Mouse (Mus musculus): ENCODE results near the gene Sdc3.

Gene Sdc3

DNA sequence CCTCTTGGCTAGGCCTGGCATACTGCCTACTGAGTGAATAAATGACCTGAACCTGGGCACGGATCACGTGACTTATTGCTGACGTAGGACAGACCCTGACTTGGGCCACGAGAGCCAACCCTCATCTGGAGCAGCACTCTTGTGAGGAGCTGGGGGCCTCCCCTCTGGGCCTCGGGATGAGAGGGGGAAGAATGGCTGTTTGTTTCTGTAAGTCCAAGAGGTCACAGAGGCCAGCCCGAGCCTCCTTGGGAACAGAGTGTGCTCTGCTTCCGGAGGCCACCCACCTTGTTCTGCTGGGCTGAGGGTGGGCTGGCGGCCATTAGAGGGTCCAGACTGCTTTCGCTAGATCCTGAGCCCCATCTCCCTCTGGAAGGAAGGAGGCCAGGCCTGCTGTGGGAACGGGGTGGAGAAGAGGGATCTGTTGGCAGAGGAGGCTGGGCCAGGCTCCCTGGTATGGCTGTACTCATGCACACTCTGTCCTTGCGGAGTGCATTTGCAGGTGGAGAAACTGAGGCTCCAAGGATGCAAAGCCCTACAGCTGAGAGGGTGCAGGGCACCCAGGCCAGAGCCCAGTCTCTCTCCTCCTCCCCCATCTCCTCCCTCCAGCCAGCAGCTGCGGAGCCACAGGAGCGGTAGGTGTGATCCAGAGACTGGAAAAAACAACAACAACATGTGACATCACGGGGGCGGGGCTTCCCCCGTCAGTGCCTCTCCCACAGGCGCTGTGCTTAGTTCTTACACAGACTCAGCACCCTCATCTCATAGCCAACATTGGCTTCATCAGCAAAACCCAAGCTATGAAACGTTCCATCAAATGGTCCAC, 36.7 kb downstream of the Sdc3 start:
- DNase-seq (ENCODE audit: low read depth), result no peak

DNA sequence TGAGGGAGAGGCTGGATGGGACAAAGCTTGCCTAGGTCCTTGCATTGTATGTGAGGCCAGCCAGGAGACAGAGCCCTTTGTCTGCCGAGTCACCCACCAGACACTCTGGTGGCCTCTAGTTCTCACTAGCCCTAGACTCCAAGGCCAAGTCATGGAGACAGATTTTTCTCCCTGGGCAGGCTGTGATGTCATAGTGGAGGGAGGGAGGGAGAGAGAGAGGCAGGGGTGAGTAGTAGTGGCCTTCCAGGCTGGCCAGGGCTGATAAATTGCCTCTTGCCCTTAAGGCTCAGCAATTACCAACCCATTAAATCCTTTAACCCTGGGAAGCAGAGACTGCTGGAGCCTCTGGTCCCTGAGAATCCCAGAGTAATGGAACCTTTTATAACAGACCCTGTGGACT, 41.8 kb downstream of the Sdc3 start:
- no peak for DNase-seq (ENCODE audit: low read depth)

DNA sequence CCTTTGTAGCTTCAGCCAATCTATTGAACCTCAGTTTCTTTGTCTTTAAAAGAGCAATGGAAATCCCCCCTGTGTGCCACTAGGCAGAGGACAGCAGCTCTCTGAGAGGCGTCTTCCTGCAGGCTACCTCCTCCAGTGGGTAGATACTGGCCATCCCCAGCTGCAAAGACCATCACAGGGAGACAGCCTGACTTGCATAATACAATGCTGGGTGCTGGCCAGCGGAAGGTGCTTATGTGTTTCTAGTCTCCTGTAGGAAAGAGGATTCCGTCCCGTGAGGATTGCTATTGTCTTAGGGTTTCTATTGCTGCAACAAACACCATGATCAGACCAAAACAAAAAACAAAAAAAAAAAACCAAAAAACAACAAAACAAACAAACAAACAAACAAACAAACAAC, 43.2 kb downstream of the Sdc3 start:
- DNase-seq (ENCODE audit: low read depth), result no peak

DNA sequence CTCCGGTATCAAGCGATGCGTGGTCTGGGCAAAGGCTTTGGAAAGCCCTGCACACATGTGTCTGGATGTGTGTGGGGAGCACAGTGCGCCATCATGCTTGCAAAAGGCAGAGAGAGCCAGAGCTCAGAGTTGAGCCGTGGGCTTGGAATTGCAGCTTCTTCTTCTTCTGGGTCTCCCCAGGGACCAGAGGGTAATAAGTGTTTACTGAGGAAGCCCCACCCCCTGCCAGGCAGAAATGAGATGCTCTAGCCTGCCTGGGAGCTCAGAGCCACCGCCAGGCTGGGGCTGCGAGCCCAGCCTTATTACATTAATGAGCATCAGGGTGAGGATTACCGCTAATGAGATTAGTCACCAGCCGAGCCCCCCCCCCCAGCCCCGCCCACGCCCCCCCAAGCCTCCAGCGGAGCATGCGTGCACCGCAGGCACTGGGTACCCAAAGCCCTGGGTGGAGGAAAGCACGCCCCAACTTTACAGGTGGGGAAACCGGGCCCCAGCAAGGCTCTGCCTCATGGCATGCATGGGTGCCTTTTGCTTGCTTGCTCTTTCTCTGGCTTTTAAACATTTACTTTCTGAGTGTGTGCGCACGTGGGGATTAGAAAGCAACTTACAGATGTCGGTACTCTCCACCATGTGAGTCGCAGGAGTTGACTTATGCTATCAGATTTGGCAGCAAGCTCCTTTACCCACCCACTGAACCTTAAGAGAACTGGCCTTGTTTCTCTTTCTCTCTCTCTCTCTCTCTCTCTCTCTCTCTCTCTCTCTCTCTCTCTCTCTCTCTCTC, 44.1 kb downstream of the Sdc3 start:
- DNase-seq (ENCODE audit: low read depth), result no peak

DNA sequence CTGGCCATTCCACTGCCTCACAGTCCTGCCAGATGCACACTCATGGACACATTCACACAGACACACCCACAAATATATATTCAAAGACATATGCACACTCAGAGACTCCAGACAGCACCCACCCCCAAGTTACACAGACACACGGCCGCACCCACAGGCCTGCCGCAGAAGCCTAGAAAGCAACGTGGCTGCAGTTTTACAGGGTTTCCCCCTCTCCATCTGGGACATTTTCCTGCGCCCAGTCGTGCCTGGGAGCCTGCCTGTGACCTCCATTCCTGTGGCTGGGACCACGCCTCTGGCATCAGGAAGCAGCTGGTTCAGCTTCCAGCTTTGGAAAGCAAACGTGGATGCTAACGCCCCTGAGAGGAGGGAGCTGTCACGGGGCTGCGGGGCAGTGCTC, 46.2 kb downstream of the Sdc3 start:
- no peak for DNase-seq (ENCODE audit: low read depth)

DNA sequence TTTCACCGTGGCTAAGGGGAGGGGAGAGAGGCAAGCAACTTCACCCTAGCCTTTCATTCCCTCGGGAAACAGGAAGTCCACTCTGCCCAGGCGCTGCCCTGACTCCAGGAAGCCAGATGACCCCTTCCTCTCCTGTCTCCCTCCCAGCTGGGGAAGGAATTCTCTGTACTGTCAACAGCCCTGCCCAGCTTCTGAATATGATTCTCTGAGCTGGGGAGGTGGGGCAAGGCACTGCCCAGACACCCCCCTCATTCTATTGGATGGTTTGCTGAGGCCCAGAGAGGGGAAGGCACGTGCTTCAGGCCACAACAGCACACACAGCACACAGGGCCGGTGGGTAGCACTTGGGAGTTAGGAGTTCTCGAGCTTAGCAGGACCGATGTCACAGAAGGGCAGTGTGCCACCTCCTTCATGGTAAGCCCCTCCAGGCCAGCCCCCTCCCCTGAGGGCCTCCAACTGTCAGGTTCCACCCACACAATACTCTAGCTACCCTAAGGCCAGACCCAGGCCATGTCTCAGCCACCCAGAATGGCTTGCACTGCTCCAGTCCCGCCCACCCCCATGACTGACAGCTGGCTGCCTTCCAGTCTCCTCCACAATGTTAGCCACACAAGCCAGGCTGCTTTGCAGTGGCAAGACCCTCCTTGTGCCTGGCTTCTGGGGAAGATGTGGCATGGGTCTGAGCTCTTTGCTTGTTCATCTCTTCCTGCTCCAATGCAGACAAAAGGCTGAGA, 48.9 kb downstream of the Sdc3 start:
- no peak for DNase-seq (ENCODE audit: low read depth)

DNA sequence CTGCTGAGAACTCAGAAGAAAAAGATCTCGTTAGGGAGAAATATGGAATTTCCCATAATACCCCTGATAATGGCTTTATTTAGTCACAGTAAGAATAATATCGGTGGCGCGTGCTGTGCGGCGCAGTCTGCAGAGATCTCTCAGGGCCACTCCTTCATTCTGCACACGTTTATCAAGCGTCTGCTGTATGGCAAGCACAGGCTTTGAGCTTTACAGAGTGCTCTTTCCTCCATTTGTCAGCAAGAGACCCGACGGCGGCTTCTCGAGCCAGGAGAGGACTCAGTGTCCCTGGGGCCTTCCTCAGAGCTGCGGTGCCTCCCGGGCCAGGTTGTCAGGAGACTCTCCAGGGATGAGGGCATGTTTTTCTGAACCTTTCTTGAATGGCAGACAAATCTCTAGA, 56.5 kb downstream of the Sdc3 start:
- DNase-seq (ENCODE audit: low read depth), result no peak

DNA sequence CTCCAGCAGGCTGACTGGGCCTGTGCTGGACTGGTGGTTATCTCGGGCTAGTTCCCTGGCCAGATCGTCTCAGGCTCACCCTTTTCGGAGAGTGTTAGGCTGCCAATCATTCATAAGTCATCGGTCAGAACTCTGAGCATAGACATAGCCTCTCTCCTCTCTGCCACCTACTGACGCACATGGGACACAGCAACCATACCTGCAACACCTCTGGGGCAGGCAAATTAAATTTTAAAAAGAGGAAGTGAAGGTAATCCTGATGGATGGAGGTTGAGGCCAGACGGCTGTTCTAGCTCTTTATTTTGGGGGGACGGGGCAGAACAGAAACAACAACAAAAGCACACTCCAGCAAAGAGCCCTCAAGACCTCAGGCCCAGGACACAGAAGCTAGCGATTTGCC, 65.3 kb downstream of the Sdc3 start:
- DNase-seq (ENCODE audit: low read depth), result no peak

DNA sequence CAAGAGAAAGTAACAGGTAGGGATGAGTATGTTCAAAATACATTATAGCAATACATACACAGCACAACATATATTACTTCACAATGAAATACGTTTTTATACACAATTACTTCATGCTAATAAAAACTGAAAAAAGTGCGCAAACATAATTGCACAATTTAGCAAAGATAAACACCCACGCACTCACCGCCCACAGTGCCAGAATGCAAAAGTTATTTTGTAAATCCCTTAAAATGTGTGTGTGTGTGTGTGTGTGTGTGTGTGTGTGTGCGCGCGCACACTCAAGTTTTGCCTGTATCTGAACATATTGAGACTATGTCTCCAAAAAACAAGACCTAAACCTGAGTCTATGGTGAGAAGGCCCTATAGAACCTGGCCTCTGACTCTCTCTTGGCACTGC, 66.5 kb downstream of the Sdc3 start:
- no peak for DNase-seq (ENCODE audit: low read depth)

DNA sequence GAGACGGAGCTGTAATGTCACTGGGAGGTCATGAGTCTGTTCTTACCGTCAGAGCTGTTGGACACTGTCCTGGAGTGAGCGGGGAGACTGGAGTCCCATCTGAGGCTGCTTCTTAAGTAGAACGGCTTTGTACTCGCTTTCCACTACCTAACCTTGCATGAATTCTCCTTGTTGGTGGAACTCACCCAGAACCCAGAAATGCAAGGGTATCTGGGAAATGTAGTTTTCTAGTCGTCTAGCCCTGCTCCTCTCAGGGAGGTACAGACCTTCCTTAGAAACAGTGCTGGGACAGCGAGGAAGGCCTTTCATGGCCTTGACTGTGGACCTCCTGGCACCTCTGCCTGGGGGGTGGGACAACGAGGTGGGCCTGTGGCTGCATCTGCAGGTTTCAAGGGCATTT, 67.1 kb downstream of the Sdc3 start:
- no peak for DNase-seq (ENCODE audit: low read depth)

DNA sequence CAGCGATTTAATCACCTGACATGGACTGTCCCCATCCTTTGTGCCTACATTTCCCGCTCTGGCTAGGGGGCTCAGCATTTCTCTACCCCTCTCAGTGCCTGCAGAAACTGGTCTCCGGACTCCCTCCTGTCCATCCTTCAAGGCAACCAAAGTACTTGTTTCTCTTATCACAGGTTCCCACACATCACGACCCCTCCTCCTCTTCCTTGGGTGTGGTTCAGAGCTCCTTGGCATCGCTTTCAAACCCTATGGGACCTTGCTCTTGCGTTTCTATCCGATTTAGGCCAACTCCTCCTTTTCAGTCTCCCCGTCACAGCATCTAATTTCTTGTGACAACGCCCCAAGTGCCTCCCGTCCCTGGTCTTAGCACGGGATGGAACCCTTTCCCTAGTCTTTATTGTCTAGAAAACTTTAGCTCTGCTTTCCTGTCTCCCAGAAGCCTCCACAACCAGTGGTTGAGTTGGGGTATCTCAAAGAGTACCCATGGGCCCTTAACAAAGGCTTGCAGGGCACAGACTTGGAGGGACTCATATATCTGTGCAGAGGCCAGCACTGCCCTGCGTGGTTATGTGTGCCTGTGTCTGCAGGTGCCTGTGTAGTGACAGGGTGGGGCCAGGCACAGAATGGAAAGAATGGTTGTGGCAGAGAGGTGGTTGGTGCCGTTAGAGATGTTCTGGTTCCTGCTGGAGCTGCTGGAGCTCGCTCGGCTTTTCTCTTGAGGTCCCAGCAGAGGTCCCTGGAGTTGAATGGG, 68.7 kb downstream of the Sdc3 start:
- DNase-seq (ENCODE audit: low read depth), result no peak

DNA sequence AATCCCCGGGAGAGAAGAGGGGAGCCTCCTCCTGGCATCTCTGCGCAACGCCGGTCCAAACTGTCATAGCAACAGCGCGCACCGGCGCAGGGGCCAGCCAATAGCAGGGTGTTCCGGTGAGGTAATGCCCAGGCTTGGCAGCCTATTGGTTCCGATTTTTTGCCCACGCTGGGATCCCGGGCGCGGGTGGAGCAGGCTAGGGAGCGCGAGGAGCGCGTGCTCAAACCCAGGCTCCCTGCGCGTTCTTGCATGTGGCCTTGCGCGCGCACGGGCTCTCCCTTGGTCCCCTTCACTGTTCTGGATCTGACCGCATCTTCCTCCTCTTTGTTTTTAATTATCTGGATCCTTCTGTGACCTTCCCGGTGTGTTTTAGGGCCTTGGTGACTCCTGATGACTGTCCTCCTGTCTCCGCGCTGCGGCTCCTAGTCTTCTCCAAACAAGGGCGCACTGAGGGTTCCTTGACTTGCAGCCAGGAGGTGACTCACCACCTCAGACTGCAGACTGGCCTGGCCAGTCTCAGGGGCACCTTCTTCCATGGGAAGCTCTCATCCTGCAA, 69.4 kb downstream of the Sdc3 start:
- no peak for DNase-seq (ENCODE audit: low read depth)

DNA sequence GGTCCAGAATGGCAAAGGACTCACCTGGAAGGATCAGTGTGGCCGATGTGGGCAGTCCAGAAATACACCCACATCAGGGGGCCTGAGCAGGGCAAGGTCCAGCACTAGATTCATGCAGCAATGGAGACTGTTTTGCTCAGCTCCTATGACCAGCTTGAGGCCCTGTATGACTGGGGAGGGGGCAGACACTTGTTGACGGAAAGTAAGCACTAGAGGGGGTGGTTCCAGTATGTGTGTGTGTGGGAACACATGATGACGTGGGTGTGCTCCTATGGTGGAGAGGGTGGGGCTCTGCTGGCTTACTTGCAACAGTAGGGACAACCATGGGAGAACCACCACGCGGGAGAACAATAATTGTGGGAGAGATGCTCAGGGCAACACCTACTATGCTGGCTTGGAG, 70.2 kb downstream of the Sdc3 start:
- DNase-seq (ENCODE audit: low read depth), result no peak

DNA sequence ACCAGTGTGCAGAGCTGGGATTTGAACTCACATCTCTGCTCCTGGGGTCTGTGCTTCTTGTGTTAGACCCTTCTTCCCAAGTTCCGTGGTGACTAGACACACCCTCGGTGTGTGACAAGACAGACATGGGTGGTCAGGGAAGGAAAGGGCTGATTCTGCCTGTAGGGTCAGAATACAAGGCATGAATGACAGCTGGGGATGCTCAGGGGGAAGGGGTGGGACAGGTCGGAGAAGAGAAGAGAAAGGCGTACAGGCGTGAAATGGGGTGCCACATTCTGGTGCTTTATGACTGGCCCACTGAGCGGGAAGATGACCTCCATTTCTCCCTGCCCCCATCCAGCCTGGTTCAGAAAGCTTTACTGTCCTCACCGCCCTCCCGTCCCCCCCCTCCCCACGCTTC, 73.1 kb downstream of the Sdc3 start:
- no peak for DNase-seq (ENCODE audit: low read depth)

DNA sequence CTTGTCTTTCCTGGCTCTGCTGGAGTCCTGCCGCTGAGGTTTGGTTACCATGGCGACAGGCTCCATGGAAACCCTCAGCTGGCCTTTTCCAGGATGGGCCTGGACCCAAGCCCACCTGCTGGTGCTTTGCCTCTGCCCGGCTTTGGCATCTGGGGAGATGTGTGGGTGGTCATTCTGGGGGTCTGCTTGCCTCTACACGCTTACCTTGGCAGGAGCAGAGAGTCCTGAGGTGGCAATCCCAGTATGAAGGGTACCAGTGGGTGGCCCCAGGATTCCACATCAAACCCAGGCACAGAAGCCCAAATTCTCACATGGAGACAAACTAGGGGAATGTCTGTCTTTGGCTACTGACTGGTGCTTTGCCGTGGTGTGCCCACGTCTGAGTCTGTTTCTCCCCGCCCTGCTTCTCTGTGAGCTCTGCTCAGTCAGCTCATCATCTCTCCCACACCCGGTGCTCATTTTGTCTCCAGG, 73.6 kb downstream of the Sdc3 start:
- DNase-seq (ENCODE audit: low read depth), result no peak

DNA sequence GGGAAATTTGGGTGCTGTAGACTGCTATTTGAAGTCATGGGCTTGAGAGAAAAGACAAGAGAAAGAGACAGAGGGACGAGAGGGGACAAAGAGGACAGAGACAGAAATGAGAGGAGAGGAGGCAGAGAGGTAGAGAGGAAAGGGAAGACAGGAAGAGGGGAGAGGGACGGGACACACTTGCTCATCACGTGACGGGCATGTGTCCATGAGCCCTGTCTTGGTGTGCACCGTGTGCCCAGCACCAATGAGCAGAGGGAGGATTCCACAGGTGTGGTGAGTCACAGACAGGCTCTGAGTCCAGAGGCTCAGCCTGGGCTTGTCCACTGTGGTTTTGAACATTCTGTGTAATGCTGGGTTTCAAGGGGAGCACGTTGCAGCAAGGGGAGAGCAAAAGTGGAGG, 75.6 kb downstream of the Sdc3 start:
- DNase-seq (ENCODE audit: low read depth), result no peak

DNA sequence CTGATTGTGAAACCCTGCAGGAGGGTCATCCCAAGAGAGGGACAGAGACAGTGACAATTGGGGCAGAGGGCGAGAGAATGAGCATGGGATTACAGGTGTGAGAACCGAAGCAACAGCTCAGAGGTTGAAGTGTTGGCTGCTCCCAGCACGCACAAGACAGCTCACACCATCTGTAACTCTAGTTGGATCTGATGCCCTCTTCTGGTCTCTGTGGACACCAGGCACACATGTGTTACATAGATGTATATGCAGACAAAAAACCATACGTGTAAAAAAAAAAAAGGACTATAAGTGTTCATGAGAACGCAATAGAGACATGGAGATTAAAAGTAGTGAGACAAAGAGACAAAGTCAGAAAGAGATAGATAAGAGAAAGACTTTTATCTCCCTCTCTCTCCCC, 76.5 kb downstream of the Sdc3 start:
- DNase-seq (ENCODE audit: low read depth), result no peak

DNA sequence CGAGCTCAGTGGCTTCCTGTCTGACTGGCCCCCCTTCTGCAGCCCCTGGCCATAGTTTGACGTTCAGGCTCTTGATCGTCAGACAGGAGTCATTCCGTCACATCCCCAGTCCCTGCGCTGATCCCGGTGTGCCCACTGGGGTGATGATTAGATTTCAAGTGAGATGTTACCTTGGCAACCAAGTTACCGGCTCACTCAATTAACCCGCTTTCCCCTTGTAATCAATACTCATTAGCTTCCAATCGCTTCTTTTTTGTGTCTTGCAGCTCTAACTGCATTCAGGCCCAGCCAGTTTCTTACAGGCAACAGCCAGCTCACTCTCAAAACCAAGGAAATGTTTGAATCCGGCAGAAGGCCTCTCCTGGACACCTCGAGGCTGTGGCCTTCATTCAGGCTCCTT, 80.1 kb downstream of the Sdc3 start:
- DNase-seq (ENCODE audit: low read depth), result no peak

DNA sequence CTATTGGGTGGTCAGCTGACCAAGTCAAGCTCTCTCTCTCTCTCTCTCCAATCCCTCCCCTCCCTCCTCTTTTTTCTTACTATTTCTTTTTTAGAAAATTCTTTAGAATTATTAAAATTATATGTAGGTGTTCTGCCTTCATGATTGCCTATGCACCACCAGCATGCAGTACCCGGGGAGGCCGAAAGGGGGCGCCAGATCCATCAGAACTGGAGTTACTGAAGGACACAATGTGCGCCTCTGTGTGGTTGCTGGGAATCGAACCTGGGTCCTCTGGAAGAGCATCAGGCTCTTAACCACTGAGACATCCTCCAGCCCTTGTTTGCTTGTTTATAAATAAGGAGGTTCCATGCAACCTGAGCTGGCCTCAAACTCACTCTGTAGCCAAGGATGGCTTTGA, 81.1 kb downstream of the Sdc3 start:
- DNase-seq (ENCODE audit: low read depth), result no peak

DNA sequence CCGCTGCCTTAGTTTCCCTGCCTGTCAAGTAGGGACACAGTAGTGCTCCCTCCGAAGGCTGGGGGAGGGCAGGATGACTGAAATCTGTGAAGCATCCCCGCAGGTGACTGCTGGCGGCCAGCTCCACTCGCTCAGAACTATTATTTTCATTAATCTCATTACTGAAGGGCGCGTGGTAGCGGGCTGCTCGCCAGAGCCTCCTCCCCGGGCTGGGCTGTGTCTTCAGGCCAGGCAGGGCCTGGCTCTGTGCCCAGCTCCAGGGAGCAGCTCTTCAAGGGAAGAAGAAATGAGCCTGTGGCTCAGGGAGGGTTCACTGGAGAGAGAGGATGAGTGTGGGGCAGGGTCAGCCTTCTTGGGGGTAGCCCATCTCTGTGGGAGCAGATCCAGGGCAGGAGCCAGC, 82.3 kb downstream of the Sdc3 start:
- no peak for DNase-seq (ENCODE audit: low read depth)
